Mouse (Mus musculus) heart, adult 11 months (tissue): ENCODE results near the gene Ranbp2.

Experiments
- DNase-seq: peaks from one replicate; pipeline ENCODE4 v3.0.0; 2022

Ranbp2 gene

DNA sequence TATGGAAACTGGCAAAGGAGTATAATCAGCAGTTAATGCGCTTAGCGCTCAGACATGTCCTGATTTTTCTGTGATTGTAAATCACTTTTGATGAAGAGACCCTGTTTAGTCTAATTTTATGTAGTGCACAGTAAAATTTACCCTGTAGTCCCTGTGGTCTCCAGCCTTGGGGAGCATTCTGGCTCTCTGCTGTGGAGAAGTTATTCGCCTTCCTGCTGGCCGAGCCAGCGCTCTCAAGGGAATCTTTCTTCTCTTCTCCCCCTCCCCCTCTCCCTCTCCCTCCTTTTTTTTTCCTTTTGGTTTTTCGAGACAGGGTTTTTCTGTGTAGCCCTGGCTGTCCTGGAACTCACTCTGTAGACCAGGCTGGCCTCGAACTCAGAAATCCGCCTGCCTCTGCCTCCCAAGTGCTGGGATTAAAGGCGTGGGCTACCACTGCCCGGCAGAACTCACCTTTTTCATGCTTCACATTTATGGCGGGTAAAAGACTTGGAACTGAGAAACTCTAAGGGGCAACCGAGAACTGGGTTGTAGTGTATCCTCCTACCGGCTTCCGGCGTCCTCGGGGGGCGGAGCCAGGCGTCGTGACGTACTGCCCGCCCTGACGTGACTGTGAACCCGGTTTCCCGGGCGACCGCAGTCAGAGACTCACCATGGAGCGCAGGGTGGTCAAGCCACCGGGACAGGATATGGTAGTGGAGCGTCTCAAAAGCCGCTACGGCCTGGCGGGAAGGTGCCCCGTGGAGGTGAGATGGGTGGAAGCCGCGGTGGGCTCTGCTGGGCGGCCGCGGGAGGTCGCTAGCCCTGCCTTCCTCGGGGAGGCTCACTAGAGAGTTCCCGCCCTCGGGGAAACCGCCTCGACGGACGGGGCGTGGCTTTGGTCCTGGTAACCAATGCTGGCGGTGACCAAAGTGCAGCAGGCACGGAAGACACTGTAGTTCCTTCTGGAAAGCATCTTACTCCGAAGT is 50.9 kb downstream of the Ranbp2 start, which contains the start of gene Ccdc138:
Gene Ccdc138, plus strand, starts transcription at position 629 of the 965 bp plus-strand sequence.
- DNase-seq = peak; percentile 99

GRCm38 (mm10) chr10:58498516-58498915 is 51.8 kb downstream of the Ranbp2 start:
- no peak for DNase-seq

GRCm38 (mm10) chr10:58529358-58529757 is 82.6 kb downstream of the Ranbp2 start:
- DNase-seq = no peak

DNA sequence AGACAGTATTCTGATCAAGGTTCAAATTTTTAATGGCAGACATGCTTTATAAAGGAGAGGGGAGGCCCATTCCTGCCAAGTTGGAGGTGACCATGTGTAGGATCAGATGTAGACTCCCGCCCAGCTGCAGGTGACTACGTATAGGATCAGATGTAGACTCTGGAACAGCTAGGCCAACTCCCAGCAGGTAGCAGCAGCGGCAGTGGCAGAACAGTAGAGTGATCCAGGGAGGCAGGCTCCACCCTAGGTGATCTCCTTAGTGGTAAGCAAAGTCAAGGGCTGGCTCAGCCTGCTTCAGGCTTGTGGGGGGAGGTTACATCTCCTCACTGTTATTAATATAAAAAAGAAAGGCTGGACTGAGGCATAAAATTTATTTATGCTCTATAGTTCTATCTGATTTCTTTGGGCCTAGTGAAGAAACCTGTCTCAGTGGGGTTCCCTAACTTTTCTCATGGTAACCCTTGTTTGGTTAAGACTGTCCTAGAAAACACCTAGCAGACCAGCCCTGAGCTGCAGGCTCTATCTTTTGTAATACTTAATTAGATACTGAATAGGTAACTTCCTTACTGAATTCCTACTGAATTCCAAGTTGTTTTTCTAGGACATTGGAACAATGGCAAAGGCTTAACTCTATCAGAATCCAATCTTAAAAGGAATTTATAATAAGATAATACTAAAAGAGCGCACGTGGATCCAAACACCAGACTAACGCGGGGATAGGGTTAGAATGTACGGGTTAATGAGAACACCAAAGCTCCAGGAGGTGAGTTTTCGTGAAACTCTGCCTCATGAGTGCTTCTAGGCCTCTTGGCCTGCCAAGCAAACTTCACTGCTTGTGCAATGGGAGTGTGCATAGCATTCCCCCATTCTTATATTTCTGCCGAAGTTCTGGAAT is 84.4 kb downstream of the Ranbp2 start:
- peak; percentile 61 for DNase-seq

DNA sequence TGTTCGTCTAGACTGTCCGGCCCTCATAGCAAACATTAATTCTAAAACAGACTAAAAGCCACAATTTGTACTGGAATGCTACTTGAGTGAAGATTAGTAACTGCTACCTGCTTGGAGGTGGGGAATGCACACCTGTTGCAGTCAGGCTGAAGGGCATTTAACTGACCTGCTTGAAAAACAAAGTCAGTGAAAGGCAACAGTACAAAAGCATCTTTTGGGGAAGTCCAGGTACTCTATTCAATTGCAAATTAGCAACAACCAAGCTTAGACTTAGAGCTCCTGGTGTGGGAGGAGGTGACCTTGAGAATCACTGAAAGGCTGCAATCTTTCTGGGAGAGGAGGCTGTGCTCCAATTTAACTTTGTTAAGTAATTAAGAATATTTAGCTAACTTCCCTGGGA is 85.5 kb downstream of the Ranbp2 start:
- peak; percentile 15 for DNase-seq

GRCm38 (mm10) chr10:58536276-58536675 is 89.6 kb downstream of the Ranbp2 start:
- DNase-seq = peak; percentile 90

DNA sequence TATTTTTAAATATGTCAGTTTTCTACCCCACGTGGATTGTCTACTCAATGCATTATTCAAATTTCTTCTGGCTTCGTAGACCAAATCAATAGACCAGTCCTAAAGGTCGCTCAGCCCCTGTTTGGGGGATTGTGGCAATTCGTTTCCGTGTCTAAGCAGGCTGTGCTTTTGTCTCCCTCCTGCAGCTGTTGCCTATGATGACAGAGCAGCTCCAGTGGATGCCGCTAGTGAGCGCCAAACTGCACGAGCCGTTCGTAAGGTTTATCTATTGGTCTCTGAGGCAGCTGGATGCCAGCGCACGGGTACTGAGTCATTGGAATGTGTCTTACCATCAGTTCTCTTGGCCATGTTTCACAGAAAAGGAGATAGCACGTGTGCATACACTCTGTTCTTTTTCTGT is 93.9 kb downstream of the Ranbp2 start:
- DNase-seq = peak; percentile 60
